ENCODE assay signal across 16 mouse cellular contexts in genomic region chr2:74737578-74738070, GRCm38 (mm10). TPM values are rescaled to one million over a fixed set of nuclear protein-coding genes. Genes with fewer than 3 reads are reported as not detected.
A peak's percentile ranks its signal among the peaks of the same experiment; 100 is the strongest.
DNase-seq lines count a peak whose midpoint lies in the region; ATAC-seq and TF ChIP-seq lines count a peak whose summit lies in the region.
"Had no signal": no experiment of that assay in that cellular context is flagged by ENCODE, and none has a peak within 500 bp of the region (broad histone marks: within the 10 kb centered on the region; RNA-seq: fewer than 3 reads in every experiment).

No protein-coding gene starts in this region.

- no peak for TF ChIP-seq POLR2A in brain, embryonic 14.5 days (IDR thresholded peaks at IDR 0.05; ENCODE audit: borderline replicate concordance, extremely low read depth, insufficient read depth, insufficient read length, poor library complexity, severe bottlenecking)

- whole genome bisulfite sequencing in kidney, embryonic 14.5 days, result 38% methylated on average over 7 of the region's 7 CpGs
- 2% methylated on average over 7 of the region's 7 CpGs for WGBS in hindbrain, embryonic 12.5 days

- peak overlapping the region; percentile 95; the same call in 1 of the 2 replicates for H3K27ac ChIP-seq in kidney, embryonic 14.5 days (ENCODE audit: low read depth, low read length)
- H3K27ac ChIP-seq in hindbrain, embryonic 12.5 days, result peak overlapping the region; percentile 97
- H3K27ac ChIP-seq: embryonic facial prominence, embryonic 13.5 days; liver, embryonic 15.5 days had no signal

- no peak for DNase-seq in kidney, postnatal 4 days
- peak; percentile 28 for DNase-seq in brain, embryonic 14.5 days (ENCODE audit: low read depth)
- peak; percentile 74 for DNase-seq in neural tube, embryonic 10.5 days (ENCODE audit: extremely low spot score, low spot score)
- DNase-seq in layer of hippocampus, adult 11-12 months (ENCODE audit: low spot score), result no peak
- DNase-seq in natural killer cell, adult 2 months (ENCODE audit: low spot score in 2 of 2), result no peak
- DNase-seq: adrenal gland, postnatal 14 days; cerebellum, adult 11 months had no signal

- H3K27me3 ChIP-seq in kidney, embryonic 14.5 days (ENCODE audit: control insufficient read depth, insufficient read depth, low read length), result peaks cover 2% of the 10 kb centered on the region; the same call in 1 of the 2 replicates
- H3K27me3 ChIP-seq in hindbrain, embryonic 12.5 days, result peaks cover 93% of the 10 kb centered on the region

- no peak for ATAC-seq in kidney, embryonic 14.5 days (ENCODE audit: low FRiP score, low TSS enrichment)
- no peak for ATAC-seq in hindbrain, embryonic 12.5 days (ENCODE audit: low FRiP score)
- no peak for ATAC-seq in megakaryocyte, adult 5-6 weeks (ENCODE audit: poor library complexity, severe bottlenecking)
- ATAC-seq: inflammation-experienced regulatory T-cells, adult 6 months had no signal

- TF ChIP-seq CTCF in brain, embryonic 14.5 days (IDR thresholded peaks at IDR 0.05; ENCODE audit: borderline replicate concordance, extremely low read depth, insufficient read depth, insufficient read length), result no peak

- H3K4me2 ChIP-seq in kidney, embryonic 14.5 days (replicated peaks; ENCODE audit: low read depth, low read length), result peak overlapping the region; percentile 74
- H3K4me2 ChIP-seq in hindbrain, embryonic 12.5 days (replicated peaks), result peak overlapping the region; percentile 49
- H3K4me2 ChIP-seq: embryonic facial prominence, embryonic 13.5 days; heart, embryonic 12.5 days; liver, embryonic 15.5 days had no signal

- no peaks in the 10 kb centered on the region for H3K9me3 ChIP-seq in kidney, embryonic 14.5 days (ENCODE audit: control insufficient read depth, low read length)
- H3K9me3 ChIP-seq in hindbrain, embryonic 12.5 days (replicated peaks), result no peaks in the 10 kb centered on the region
- H3K9me3 ChIP-seq: embryonic facial prominence, embryonic 13.5 days; heart, embryonic 12.5 days; liver, embryonic 15.5 days had no signal

- H3K36me3 ChIP-seq in kidney, embryonic 14.5 days (ENCODE audit: control insufficient read depth, insufficient read depth, low read length), result no peaks in the 10 kb centered on the region
- H3K36me3 ChIP-seq in hindbrain, embryonic 12.5 days, result no peaks in the 10 kb centered on the region
- H3K36me3 ChIP-seq: embryonic facial prominence, embryonic 13.5 days; heart, embryonic 12.5 days; liver, embryonic 15.5 days had no signal

- peak overlapping the region; percentile 67 for H3K9ac ChIP-seq in kidney, embryonic 14.5 days (ENCODE audit: low read depth, low read length)
- peak overlapping the region; percentile 73 for H3K9ac ChIP-seq in hindbrain, embryonic 12.5 days
- H3K9ac ChIP-seq: embryonic facial prominence, embryonic 13.5 days; heart, embryonic 12.5 days; liver, embryonic 15.5 days had no signal

- peak overlapping the region; percentile 34 for H3K4me3 ChIP-seq in kidney, embryonic 14.5 days (ENCODE audit: low read length)
- peak overlapping the region; percentile 44 for H3K4me3 ChIP-seq in hindbrain, embryonic 12.5 days
- H3K4me3 ChIP-seq: embryonic facial prominence, embryonic 13.5 days; heart, embryonic 12.5 days; liver, embryonic 15.5 days had no signal

- H3K4me1 ChIP-seq in kidney, embryonic 14.5 days (ENCODE audit: control insufficient read depth, insufficient read depth, low read length), result peaks cover 63% of the 10 kb centered on the region
- peaks cover 3% of the 10 kb centered on the region; the same call in 1 of the 2 replicates for H3K4me1 ChIP-seq in hindbrain, embryonic 12.5 days
- H3K4me1 ChIP-seq: liver, embryonic 15.5 days had no signal

RNA-seq across cellular contexts. Expression of gene Gm28230, which starts 11.1 kb away (rescaled TPM):
- polyA plus RNA-seq in kidney, embryonic 14.5 days (2014; fragmentation: Nextera tagmentation; extraction: Ambion mirVana), result 2.3 and 4.0 TPM in 2 replicates
- 0.44 and 1.7 TPM in 2 replicates for polyA plus RNA-seq in brain, embryonic 14.5 days (2012; rRNA removed)
- polyA plus RNA-seq in hindbrain, embryonic 12.5 days (2016; fragmentation: Nextera tagmentation; extraction: Ambion mirVana), result 0.66 and 1.1 TPM in 2 replicates
- not detected in 2 replicates for total RNA-seq in megakaryocyte, adult 5-6 weeks (2015)
- total RNA-seq in megakaryocyte, adult 5-6 weeks (2017), result not detected in 2 replicates
- total RNA-seq: left cerebral cortex, adult 8-10 months had no signal
- polyA plus RNA-seq: heart, embryonic 12.5 days; inflammation-experienced regulatory T-cells, adult 6 months; liver, embryonic 15.5 days had no signal

RNA-seq across cellular contexts. Expression of gene Hoxd1, which starts 25.2 kb away (rescaled TPM):
- 1.8 and 1.9 TPM in 2 replicates for polyA plus RNA-seq in kidney, embryonic 14.5 days (2014; fragmentation: Nextera tagmentation; extraction: Ambion mirVana)
- 0.34 and 1.3 TPM in 2 replicates for polyA plus RNA-seq in brain, embryonic 14.5 days (2012; rRNA removed)
- 2.5 and 3.3 TPM in 2 replicates for polyA plus RNA-seq in hindbrain, embryonic 12.5 days (2016; fragmentation: Nextera tagmentation; extraction: Ambion mirVana)
- not detected in 2 replicates for total RNA-seq in megakaryocyte, adult 5-6 weeks (2015)
- not detected in 2 replicates for total RNA-seq in megakaryocyte, adult 5-6 weeks (2017)
- total RNA-seq: adrenal gland, postnatal 14 days had no signal
- polyA plus RNA-seq: heart, embryonic 12.5 days; inflammation-experienced regulatory T-cells, adult 6 months; testis, adult 2 months had no signal

RNA-seq across cellular contexts. Expression of gene Hoxd4, which starts 25.9 kb away (rescaled TPM):
- polyA plus RNA-seq in kidney, embryonic 14.5 days (2014; fragmentation: Nextera tagmentation; extraction: Ambion mirVana), result 6.3 and 18.7 TPM in 2 replicates
- polyA plus RNA-seq in brain, embryonic 14.5 days (2012; rRNA removed), result 0.81 and 5.5 TPM in 2 replicates
- polyA plus RNA-seq in hindbrain, embryonic 12.5 days (2016; fragmentation: Nextera tagmentation; extraction: Ambion mirVana), result 3.6 and 4.6 TPM in 2 replicates
- not detected in 2 replicates for total RNA-seq in megakaryocyte, adult 5-6 weeks (2015)
- total RNA-seq in megakaryocyte, adult 5-6 weeks (2017), result not detected in 2 replicates
- total RNA-seq: left cerebral cortex, adult 8-10 months had no signal
- polyA plus RNA-seq: embryonic facial prominence, embryonic 13.5 days; inflammation-experienced regulatory T-cells, adult 6 months; liver, embryonic 15.5 days had no signal

RNA-seq across cellular contexts. Expression of gene Hoxd3, which starts 25.9 kb away (rescaled TPM):
- 12.3 and 12.6 TPM in 2 replicates for polyA plus RNA-seq in kidney, embryonic 14.5 days (2014; fragmentation: Nextera tagmentation; extraction: Ambion mirVana)
- 9.6 and 47.4 TPM in 2 replicates for polyA plus RNA-seq in brain, embryonic 14.5 days (2012; rRNA removed)
- 69.6 and 83.5 TPM in 2 replicates for polyA plus RNA-seq in hindbrain, embryonic 12.5 days (2016; fragmentation: Nextera tagmentation; extraction: Ambion mirVana)
- total RNA-seq in megakaryocyte, adult 5-6 weeks (2015), result not detected in 2 replicates
- 0.26 TPM in 1 of 2 replicates, not detected in the other for total RNA-seq in megakaryocyte, adult 5-6 weeks (2017)
- total RNA-seq: left cerebral cortex, adult 8-10 months had no signal
- polyA plus RNA-seq: inflammation-experienced regulatory T-cells, adult 6 months; liver, embryonic 15.5 days had no signal

RNA-seq across cellular contexts. Expression of gene Hoxd8, which starts 33.2 kb away (rescaled TPM):
- polyA plus RNA-seq in kidney, embryonic 14.5 days (2014; fragmentation: Nextera tagmentation; extraction: Ambion mirVana), result 45.0 and 45.2 TPM in 2 replicates
- 0.73 and 1.6 TPM in 2 replicates for polyA plus RNA-seq in brain, embryonic 14.5 days (2012; rRNA removed)
- polyA plus RNA-seq in hindbrain, embryonic 12.5 days (2016; fragmentation: Nextera tagmentation; extraction: Ambion mirVana), result 0.14 and 0.46 TPM in 2 replicates
- not detected in 2 replicates for total RNA-seq in megakaryocyte, adult 5-6 weeks (2015)
- total RNA-seq in megakaryocyte, adult 5-6 weeks (2017), result not detected in 2 replicates
- total RNA-seq: left cerebral cortex, adult 8-10 months had no signal
- polyA plus RNA-seq: inflammation-experienced regulatory T-cells, adult 6 months had no signal

Comparison
In these comparisons a context has a peak if more than half of its experiments do, and no peak if none do; other contexts are left out.
1. DNase-seq: peak in brain, embryonic 14.5 days (single experiment) and neural tube, embryonic 10.5 days (single experiment); none in kidney, postnatal 4 days (0 of 2), layer of hippocampus, adult 11-12 months (single experiment) and natural killer cell, adult 2 months (0 of 2).